Mouse (Mus musculus): ENCODE measurements around the gene Thrsp. TPM values are rescaled to one million over a fixed set of nuclear protein-coding genes. Genes with fewer than 3 reads are reported as not detected.

Gene Thrsp
- total and polyA plus RNA-seq, 2 experiments from 2014 or later: 6.7 to 11.7 TPM

- H3K27ac ChIP-seq (ENCODE audit: low read depth, low read length): no peak overlapping the region
- no peak overlapping the region for H3K9ac ChIP-seq
- ATAC-seq (no peak), DNase-seq (no peak)
- no peaks in the 10 kb centered on the region for H3K36me3 ChIP-seq (ENCODE audit: insufficient read depth)
- peaks cover 10% of the 10 kb centered on the region for H3K4me1 ChIP-seq (ENCODE audit: insufficient read depth)
- no peak overlapping the region for H3K4me2 ChIP-seq (ENCODE audit: low read depth)
- H3K9me3 ChIP-seq (ENCODE audit: low read length): no peaks in the 10 kb centered on the region
- TF ChIP-seq CTCF (IDR thresholded peaks at IDR 0.05; ENCODE audit: low read depth): no peak
- no peaks in the 10 kb centered on the region for H3K27me3 ChIP-seq (ENCODE audit: insufficient read depth, low read length)
- H3K4me3 ChIP-seq (ENCODE audit: low read depth, low read length): no peak overlapping the region
- WGBS: 74% methylated on average over 6 of the region's 6 CpGs
Observed at GRCm38 (mm10) chr7:97427296-97427695, 9.8 kb upstream of the Thrsp start.

- ATAC-seq (no peak), DNase-seq (no peak)
- no peaks in the 10 kb centered on the region for H3K9me3 ChIP-seq (ENCODE audit: low read length)
- TF ChIP-seq CTCF (IDR thresholded peaks at IDR 0.05; ENCODE audit: low read depth): no peak
- H3K36me3 ChIP-seq (ENCODE audit: insufficient read depth): no peaks in the 10 kb centered on the region
- no peak overlapping the region for H3K27ac ChIP-seq (ENCODE audit: low read depth, low read length)
- no peak overlapping the region for H3K4me3 ChIP-seq (ENCODE audit: low read depth, low read length)
- peaks cover 10% of the 10 kb centered on the region for H3K4me1 ChIP-seq (ENCODE audit: insufficient read depth)
- H3K27me3 ChIP-seq (ENCODE audit: insufficient read depth, low read length): no peaks in the 10 kb centered on the region
- 66% methylated on average over 6 of the region's 6 CpGs for WGBS
- no peak overlapping the region for H3K4me2 ChIP-seq (ENCODE audit: low read depth)
- H3K9ac ChIP-seq: peak overlapping the region; percentile 22; the same call in 1 of the 2 replicates
Observed at GRCm38 (mm10) chr7:97426566-97426965, 9.0 kb upstream of the Thrsp start.

DNA sequence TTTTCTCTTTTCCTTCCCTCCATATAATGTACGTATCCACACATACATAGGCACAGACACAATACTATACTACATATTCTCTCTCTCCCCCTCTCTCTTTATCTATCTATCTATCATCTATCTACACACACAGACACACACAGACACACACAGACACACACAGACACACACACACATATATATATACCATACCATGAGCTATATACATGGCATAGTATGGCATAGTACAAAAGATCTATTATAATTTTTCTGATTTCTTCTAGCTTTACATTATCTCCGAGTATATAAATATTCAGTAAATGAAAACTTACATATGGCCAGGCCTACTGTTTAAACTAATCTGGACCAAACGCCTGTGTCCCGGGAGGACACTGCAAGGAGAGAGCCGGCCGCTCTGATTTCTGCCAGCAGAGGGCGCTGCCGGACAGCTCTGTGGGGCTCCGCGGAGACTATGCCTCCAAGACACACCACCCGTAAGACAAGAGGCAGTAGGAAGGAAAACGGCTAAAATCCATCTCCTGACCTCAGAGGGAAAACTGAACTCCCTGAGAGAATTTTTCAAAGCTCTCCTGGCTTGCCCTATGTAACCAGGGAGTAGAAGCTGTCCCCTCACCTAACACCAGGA, 7.2 kb upstream of the Thrsp start:
- WGBS: 8% methylated on average over 12 of the region's 12 CpGs

DNA sequence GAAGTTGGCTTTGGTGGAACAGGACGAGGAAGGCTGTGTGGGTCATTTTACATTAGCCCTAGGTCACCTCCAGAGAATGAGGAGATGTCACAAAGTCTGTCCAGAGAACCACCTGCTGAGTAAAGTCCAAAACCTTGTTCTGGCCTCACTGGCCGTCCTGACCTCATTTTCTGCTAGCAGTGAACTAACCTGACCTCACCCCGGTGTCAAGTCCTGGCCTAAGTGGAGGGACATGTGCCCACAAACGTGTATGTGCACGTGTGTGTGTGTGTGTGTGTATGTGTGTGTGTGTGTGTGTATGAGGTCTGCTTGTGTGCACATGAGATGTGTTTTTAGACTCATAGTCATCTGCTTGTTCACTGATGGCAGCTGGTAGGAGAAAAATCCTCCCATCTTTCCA, 6.2 kb upstream of the Thrsp start:
- H3K4me2 ChIP-seq (ENCODE audit: low read depth): no peak overlapping the region
- DNase-seq (no peak), ATAC-seq (no peak)
- no peak for TF ChIP-seq CTCF (IDR thresholded peaks at IDR 0.05; ENCODE audit: low read depth)
- no peaks in the 10 kb centered on the region for H3K9me3 ChIP-seq (ENCODE audit: low read length)
- H3K36me3 ChIP-seq (ENCODE audit: insufficient read depth): no peaks in the 10 kb centered on the region
- WGBS: 59% methylated on average over 5 of the region's 5 CpGs
- no peak overlapping the region for H3K4me3 ChIP-seq (ENCODE audit: low read depth, low read length)
- no peaks in the 10 kb centered on the region for H3K4me1 ChIP-seq (ENCODE audit: insufficient read depth)
- H3K27ac ChIP-seq (ENCODE audit: low read depth, low read length): no peak overlapping the region
- no peak overlapping the region for H3K9ac ChIP-seq
- no peaks in the 10 kb centered on the region for H3K27me3 ChIP-seq (ENCODE audit: insufficient read depth, low read length)

More for the DNA sequence above, 7.2 kb upstream of the Thrsp start:
- ATAC-seq: peak; percentile 90
- Histone ChIP-seq H3K27me3 (ENCODE audit: insufficient read depth, low read length) (no peaks in the 10 kb centered on the region), H3K9ac (no peak overlapping the region), H3K9me3 (ENCODE audit: low read length) (no peaks in the 10 kb centered on the region), H3K36me3 (ENCODE audit: insufficient read depth) (no peaks in the 10 kb centered on the region), H3K4me3 (ENCODE audit: low read depth, low read length) (no peak overlapping the region), H3K27ac (ENCODE audit: low read depth, low read length) (no peak overlapping the region), H3K4me2 (ENCODE audit: low read depth) (no peak overlapping the region), H3K4me1 (ENCODE audit: insufficient read depth) (peaks cover 3% of the 10 kb centered on the region)
- TF ChIP-seq CTCF (IDR thresholded peaks at IDR 0.05; ENCODE audit: low read depth): peak; percentile 95
- peak; percentile 89 for DNase-seq

- WGBS: 57% methylated on average over 8 of the region's 8 CpGs
- TF ChIP-seq CTCF (IDR thresholded peaks at IDR 0.05; ENCODE audit: low read depth): no peak
Observed at GRCm38 (mm10) chr7:97420958-97421651, 3.6 kb upstream of the Thrsp start.

DNA sequence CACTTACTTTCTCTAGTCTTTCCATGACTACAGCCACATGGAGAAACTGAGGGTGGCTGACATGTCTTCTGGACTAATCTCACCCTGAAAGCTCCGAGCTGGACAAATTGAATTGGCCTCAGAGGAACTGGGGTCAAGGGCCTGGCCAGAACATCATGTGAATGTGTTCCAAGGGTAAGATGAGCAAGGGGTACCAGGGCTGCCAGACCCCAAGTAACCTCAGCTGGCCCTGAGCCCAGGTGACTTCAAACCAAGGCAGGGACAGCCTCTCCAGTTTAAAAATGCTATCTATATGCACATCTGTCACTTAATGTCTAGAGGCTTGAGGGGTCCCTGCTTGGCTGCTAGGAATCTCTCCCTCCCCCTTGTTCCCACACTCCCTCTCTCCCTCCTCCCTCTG, 2.9 kb upstream of the Thrsp start:
- no peak overlapping the region for H3K9ac ChIP-seq
- H3K27ac ChIP-seq (ENCODE audit: low read depth, low read length): no peak overlapping the region
- no peaks in the 10 kb centered on the region for H3K36me3 ChIP-seq (ENCODE audit: insufficient read depth)
- DNase-seq (no peak), ATAC-seq (no peak)
- H3K27me3 ChIP-seq (ENCODE audit: insufficient read depth, low read length): no peaks in the 10 kb centered on the region
- no peak overlapping the region for H3K4me3 ChIP-seq (ENCODE audit: low read depth, low read length)
- no peak overlapping the region for H3K4me2 ChIP-seq (ENCODE audit: low read depth)
- no peak for TF ChIP-seq CTCF (IDR thresholded peaks at IDR 0.05; ENCODE audit: low read depth)
- 0 out of 2 replicates have a peak, but pooled peaks cover 3% of the 10 kb centered on the region for H3K4me1 ChIP-seq (ENCODE audit: insufficient read depth)
- 60% methylated on average over 1 of the region's 1 CpGs for WGBS
- H3K9me3 ChIP-seq (ENCODE audit: low read length): no peaks in the 10 kb centered on the region

More at GRCm38 (mm10) chr7:97420958-97421651, 3.6 kb upstream of the Thrsp start:
- H3K27me3 ChIP-seq (ENCODE audit: insufficient read depth, low read length): no peaks in the 10 kb centered on the region
- DNase-seq (no peak), ATAC-seq (peak; percentile 18; the same call in 1 of the 2 replicates)
- H3K4me1 ChIP-seq (ENCODE audit: insufficient read depth): 0 out of 2 replicates have a peak, but pooled peaks cover 3% of the 10 kb centered on the region
- H3K4me2 ChIP-seq (ENCODE audit: low read depth): no peak overlapping the region
- no peaks in the 10 kb centered on the region for H3K9me3 ChIP-seq (ENCODE audit: low read length)
- no peak overlapping the region for H3K9ac ChIP-seq
- H3K27ac ChIP-seq (ENCODE audit: low read depth, low read length): no peak overlapping the region
- H3K4me3 ChIP-seq (ENCODE audit: low read depth, low read length): no peak overlapping the region
- no peaks in the 10 kb centered on the region for H3K36me3 ChIP-seq (ENCODE audit: insufficient read depth)

GRCm38 (mm10) chr7:97419163-97419562, 1.6 kb upstream of the Thrsp start:
- ATAC-seq (no peak), DNase-seq (no peak)
- TF ChIP-seq CTCF (IDR thresholded peaks at IDR 0.05; ENCODE audit: low read depth): no peak
- H3K4me3 ChIP-seq (ENCODE audit: low read depth, low read length): no peak overlapping the region
- no peaks in the 10 kb centered on the region for H3K36me3 ChIP-seq (ENCODE audit: insufficient read depth)
- WGBS: 90% methylated on average over 5 of the region's 5 CpGs
- no peak overlapping the region for H3K4me2 ChIP-seq (ENCODE audit: low read depth)
- no peaks in the 10 kb centered on the region for H3K27me3 ChIP-seq (ENCODE audit: insufficient read depth, low read length)
- H3K27ac ChIP-seq (ENCODE audit: low read depth, low read length): no peak overlapping the region
- no peak overlapping the region for H3K9ac ChIP-seq
- 0 out of 2 replicates have a peak, but pooled peaks cover 3% of the 10 kb centered on the region for H3K4me1 ChIP-seq (ENCODE audit: insufficient read depth)
- no peaks in the 10 kb centered on the region for H3K9me3 ChIP-seq (ENCODE audit: low read length)
